Mouse (Mus musculus) neutrophil, adult 83 days (primary cell): ENCODE data around the gene Acss3. TPM values are rescaled to one million over a fixed set of nuclear protein-coding genes. Genes with fewer than 3 reads are reported as not detected.

Experiments
- total RNA-seq, 2 experiments: library from RNA; stranded (reverse); gene quantifications; one replicate each; pipeline ENCODE4 v1.2.4; 2023

Gene Acss3
- not detected for total RNA-seq

DNA sequence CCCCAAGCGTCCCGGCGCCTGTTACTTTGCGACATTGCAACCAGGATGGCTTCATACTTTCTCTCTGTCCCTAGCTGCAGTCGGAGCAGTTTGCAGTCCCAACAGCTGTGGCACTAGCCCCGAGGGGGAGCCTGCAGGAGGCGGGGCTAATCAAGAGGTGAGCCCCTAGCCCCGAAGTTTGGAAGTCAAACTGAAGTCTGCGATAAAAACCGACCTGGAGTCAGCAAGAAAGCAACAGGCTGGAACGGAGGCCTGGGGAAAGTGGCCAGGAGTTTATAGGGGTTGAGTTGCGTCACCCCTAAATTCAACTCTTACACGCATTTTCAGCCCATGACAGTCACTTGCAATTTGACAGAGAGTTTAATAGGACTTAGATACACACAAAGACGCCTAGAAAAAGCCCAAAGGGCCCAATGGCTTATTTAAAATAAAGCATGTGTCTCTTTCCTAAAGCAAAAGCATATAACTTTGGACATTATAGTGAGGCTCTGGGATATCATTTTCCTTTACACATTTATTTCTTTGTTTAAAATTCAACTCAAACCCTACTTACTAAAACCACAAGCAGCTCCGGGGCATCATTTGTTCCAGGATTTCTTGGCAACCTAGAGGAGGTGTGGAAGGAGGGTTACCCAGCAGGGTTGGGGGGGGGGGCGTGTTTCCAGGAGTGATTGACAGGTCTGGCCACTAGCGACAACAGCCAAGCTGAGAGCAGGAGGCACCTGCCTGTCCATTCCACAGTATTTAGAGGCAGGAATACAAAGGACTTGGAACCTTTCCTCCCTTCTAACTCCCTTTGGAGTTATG, at the start of gene Acss3:
TSS of gene Acss3 (minus strand) at position 140 of the 807 bp plus-strand sequence.

Other genes starting within 250 kb of the Acss3 start
- not detected for gene Lin7a, start 148.0 kb upstream of the Acss3 start, total RNA-seq